Mouse (Mus musculus) kidney, embryonic 14.5 days (tissue): ENCODE measurements around the gene Slc27a1. TPM values are rescaled to one million over a fixed set of nuclear protein-coding genes. Genes with fewer than 3 reads are reported as not detected.

Source experiments
- ATAC-seq: fragments of 200-750 bp; cut with Nextera tagmentation; 2 replicates; pipeline ENCODE4 v1.8.0; 2017; ENCODE audit warnings: moderate number of reproducible peaks, mild to moderate bottlenecking, moderate TSS enrichment, moderate library complexity; ENCODE audit not compliant: low FRiP score, low TSS enrichment
- H3K27ac ChIP-seq: fragments of 300-500 bp; sonication (generic); 2 replicates; pipeline ENCODE4 v1.5.1; 2014; ENCODE audit warnings: low read depth, mild to moderate bottlenecking, low read length, moderate library complexity, mixed read lengths
- H3K27me3 ChIP-seq: fragments of 300-500 bp; sonication (generic); 2 replicates; pipeline ENCODE4 v1.6.1; 2014; ENCODE audit warnings: mild to moderate bottlenecking, low read length; ENCODE audit not compliant: control insufficient read depth, insufficient read depth
- H3K36me3 ChIP-seq: fragments of 300-500 bp; sonication (generic); 2 replicates; pipeline ENCODE4 v1.6.1; 2014; ENCODE audit warnings: low read length, mixed read lengths; ENCODE audit not compliant: control insufficient read depth, insufficient read depth
- H3K4me1 ChIP-seq: fragments of 300-500 bp; sonication (generic); 2 replicates; pipeline ENCODE4 v1.6.1; 2014; ENCODE audit warnings: low read length, mixed read lengths; ENCODE audit not compliant: control insufficient read depth, insufficient read depth
- H3K4me2 ChIP-seq: fragments of 300-500 bp; sonication (generic); replicated peaks from 2 replicates; pipeline ENCODE4 v1.6.1; 2014; ENCODE audit warnings: low read depth, mild to moderate bottlenecking, low read length
- H3K4me3 ChIP-seq: fragments of 300-500 bp; sonication (generic); 2 replicates; pipeline ENCODE4 v1.5.1; 2014; ENCODE audit warnings: mild to moderate bottlenecking, low read length
- H3K9ac ChIP-seq: fragments of 300-500 bp; sonication (generic); 2 replicates; pipeline ENCODE4 v1.6.1; 2014; ENCODE audit warnings: low read depth, mild to moderate bottlenecking, low read length, moderate library complexity
- H3K9me3 ChIP-seq: fragments of 300-500 bp; sonication (generic); 2 replicates; pipeline ENCODE4 v1.6.1; 2016; ENCODE audit warnings: low read length; ENCODE audit not compliant: control insufficient read depth
- WGBS: fragments of 180-500 bp; shearing (Covaris S2); extraction: QIAGEN DNeasy Blood & Tissue Kit; methylation state at CpG from one replicate; pipeline ENCODE4 v1.1.7; 2014; 5-methylcytosine and 5-hydroxymethylcytosine counted together
- polyA plus RNA-seq: library from polyadenylated mRNA; unstranded; fragments of >200 nt; fragmentation: Nextera tagmentation; extraction: Ambion mirVana; gene quantifications from 2 replicates; pipeline ENCODE4 v1.2.1, GENCODE M21; 2014

The Slc27a1 gene
- polyA plus RNA-seq, 1 experiment from 2014 or later, result 30.9 TPM

GRCm38 (mm10) chr8:71588762-71589161 is 20.1 kb downstream of the Slc27a1 start:
- H3K4me2 ChIP-seq, result no peak overlapping the region
- 73% methylated on average over 3 of the region's 3 CpGs for WGBS
- H3K27me3 ChIP-seq, result no peaks in the 10 kb centered on the region
- H3K9ac ChIP-seq, result no peak overlapping the region
- peaks cover 13% of the 10 kb centered on the region for H3K4me1 ChIP-seq
- H3K9me3 ChIP-seq, result no peaks in the 10 kb centered on the region
- H3K4me3 ChIP-seq, result no peak overlapping the region
- no peak overlapping the region for H3K27ac ChIP-seq
- no peak for ATAC-seq
- peaks cover 19% of the 10 kb centered on the region; the same call in 1 of the 2 replicates for H3K36me3 ChIP-seq

DNA sequence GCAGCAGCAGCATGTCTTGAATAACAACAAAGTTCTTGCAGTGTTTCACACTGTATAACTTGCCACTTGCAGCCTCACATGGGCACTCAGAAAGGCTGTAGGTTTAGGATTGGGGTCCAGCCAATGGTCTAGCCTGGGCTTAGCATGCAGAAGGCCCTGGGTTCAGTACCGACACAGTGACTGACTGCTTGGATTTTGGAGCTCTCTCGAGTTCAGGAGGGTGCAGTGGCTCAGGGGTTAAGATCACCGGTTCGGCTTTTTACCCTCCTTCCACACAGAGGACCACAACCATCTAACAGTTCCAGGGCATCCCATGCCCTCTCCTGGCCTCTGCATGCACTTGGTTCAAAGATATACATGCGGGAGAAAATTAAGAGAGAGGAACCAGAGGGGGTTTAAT is 22.3 kb downstream of the Slc27a1 start:
- Histone ChIP-seq H3K4me2 (peak overlapping the region; percentile 94), H3K9me3 (no peaks in the 10 kb centered on the region), H3K9ac (peak overlapping the region; percentile 95), H3K36me3 (peaks cover 3% of the 10 kb centered on the region; the same call in 1 of the 2 replicates), H3K4me1 (peaks cover 13% of the 10 kb centered on the region), H3K27ac (no peak overlapping the region; the same call in 1 of the 2 replicates), H3K4me3 (peak overlapping the region; percentile 72), H3K27me3 (no peaks in the 10 kb centered on the region)
- 17% methylated on average over 5 of the region's 5 CpGs for WGBS
- ATAC-seq, result no peak

GRCm38 (mm10) chr8:71591471-71592373 is 23.0 kb downstream of the Slc27a1 start, which contains the start of gene Pgls:
Gene Pgls, plus strand, starts transcription at chr8:71592176.
- WGBS, result under 1% methylated on average over 71 of the region's 71 CpGs

GRCm38 (mm10) chr8:71592374-71593170 is 23.9 kb downstream of the Slc27a1 start:
- Histone ChIP-seq H3K4me3 (peak overlapping the region; percentile 72), H3K9me3 (no peaks in the 10 kb centered on the region)
- 4% methylated on average over 60 of the region's 60 CpGs for WGBS

More at GRCm38 (mm10) chr8:71591471-71592373, 23.0 kb downstream of the Slc27a1 start, which contains the start of gene Pgls:
- peak within 1 kb of the TSS; percentile 95 for H3K9ac ChIP-seq
- peak; percentile 87 for ATAC-seq
- H3K4me2 ChIP-seq, result peak within 1 kb of the TSS; percentile 94
- peaks cover 13% of the 10 kb centered on the region for H3K4me1 ChIP-seq
- H3K27ac ChIP-seq, result peak within 1 kb of the TSS; percentile 98
- H3K36me3 ChIP-seq, result no peaks in the 10 kb centered on the region; the same call in 1 of the 2 replicates
- no peaks in the 10 kb centered on the region for H3K27me3 ChIP-seq
- peak within 1 kb of the TSS; percentile 72 for H3K4me3 ChIP-seq
- H3K9me3 ChIP-seq, result no peaks in the 10 kb centered on the region

GRCm38 (mm10) chr8:71593556-71594323 is 25.1 kb downstream of the Slc27a1 start:
- no peak overlapping the region for H3K4me2 ChIP-seq
- no peaks in the 10 kb centered on the region for H3K9me3 ChIP-seq
- no peaks in the 10 kb centered on the region for H3K27me3 ChIP-seq
- 93% methylated on average over 8 of the region's 8 CpGs for WGBS
- no peak overlapping the region for H3K4me3 ChIP-seq
- H3K36me3 ChIP-seq, result no peaks in the 10 kb centered on the region; the same call in 1 of the 2 replicates
- peaks cover 13% of the 10 kb centered on the region for H3K4me1 ChIP-seq
- H3K27ac ChIP-seq, result no peak overlapping the region
- no peak overlapping the region for H3K9ac ChIP-seq
- ATAC-seq, result no peak

More at GRCm38 (mm10) chr8:71592374-71593170, 23.9 kb downstream of the Slc27a1 start:
- no peaks in the 10 kb centered on the region; the same call in 1 of the 2 replicates for H3K36me3 ChIP-seq
- H3K9ac ChIP-seq, result peak overlapping the region; percentile 95
- no peaks in the 10 kb centered on the region for H3K27me3 ChIP-seq
- peak overlapping the region; percentile 98 for H3K27ac ChIP-seq
- H3K4me2 ChIP-seq, result peak overlapping the region; percentile 94
- peaks cover 13% of the 10 kb centered on the region for H3K4me1 ChIP-seq
- ATAC-seq, result peak; percentile 69

DNA sequence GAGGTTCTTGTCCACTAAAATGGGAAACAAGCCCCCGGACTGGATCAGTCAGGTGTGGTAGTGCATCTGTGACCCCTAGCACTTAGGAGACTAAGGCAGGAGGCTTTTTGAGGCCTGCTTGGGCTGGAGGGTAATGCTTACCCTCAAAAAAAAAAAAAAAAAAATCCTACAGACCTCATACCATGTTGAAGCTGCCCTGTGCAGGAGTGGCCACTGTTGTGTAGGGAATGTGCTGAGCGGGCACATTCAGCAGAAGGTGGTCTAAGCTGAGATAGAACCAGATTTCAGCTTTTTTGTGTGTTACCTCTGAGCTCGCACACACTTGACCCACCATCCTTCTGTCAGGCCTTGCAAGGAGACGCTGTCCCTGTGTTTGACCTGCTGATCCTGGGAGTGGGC is 25.6 kb downstream of the Slc27a1 start:
- H3K27me3 ChIP-seq, result no peaks in the 10 kb centered on the region
- no peaks in the 10 kb centered on the region for H3K9me3 ChIP-seq
- ATAC-seq, result no peak
- H3K4me2 ChIP-seq, result no peak overlapping the region
- H3K27ac ChIP-seq, result no peak overlapping the region
- H3K4me3 ChIP-seq, result no peak overlapping the region
- H3K4me1 ChIP-seq, result peaks cover 13% of the 10 kb centered on the region
- no peaks in the 10 kb centered on the region; the same call in 1 of the 2 replicates for H3K36me3 ChIP-seq
- 94% methylated on average over 4 of the region's 4 CpGs for WGBS
- H3K9ac ChIP-seq, result no peak overlapping the region

DNA sequence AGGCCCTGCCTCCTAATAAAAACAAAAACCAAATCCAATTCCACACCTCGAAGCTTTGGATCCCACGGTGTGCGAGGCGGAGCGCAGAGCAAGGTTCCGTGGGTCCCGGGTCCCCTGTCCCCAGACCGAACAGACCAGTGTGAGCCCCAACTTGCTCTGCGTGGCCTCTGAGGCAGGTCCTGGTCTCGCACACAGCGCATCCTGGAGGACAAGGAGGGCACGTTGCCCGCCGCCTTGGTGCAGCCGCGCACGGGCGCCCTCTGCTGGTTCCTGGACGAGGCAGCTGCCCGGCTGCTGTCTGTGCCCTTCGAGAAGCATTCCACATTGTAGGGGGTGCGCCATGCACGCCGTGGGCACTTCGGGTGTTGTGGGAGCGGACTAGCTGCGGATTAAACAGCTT is 27.2 kb downstream of the Slc27a1 start:
- no peak overlapping the region for H3K9ac ChIP-seq
- peak; percentile 26; the same call in 1 of the 2 replicates for ATAC-seq
- H3K4me2 ChIP-seq, result peak overlapping the region; percentile 15; the same call in 1 of the 2 replicates
- WGBS, result 8% methylated on average over 27 of the region's 27 CpGs
- no peaks in the 10 kb centered on the region for H3K9me3 ChIP-seq
- H3K27ac ChIP-seq, result no peak overlapping the region
- no peak overlapping the region for H3K4me3 ChIP-seq
- H3K27me3 ChIP-seq, result no peaks in the 10 kb centered on the region
- H3K36me3 ChIP-seq, result no peaks in the 10 kb centered on the region; the same call in 1 of the 2 replicates
- peaks cover 12% of the 10 kb centered on the region for H3K4me1 ChIP-seq

DNA sequence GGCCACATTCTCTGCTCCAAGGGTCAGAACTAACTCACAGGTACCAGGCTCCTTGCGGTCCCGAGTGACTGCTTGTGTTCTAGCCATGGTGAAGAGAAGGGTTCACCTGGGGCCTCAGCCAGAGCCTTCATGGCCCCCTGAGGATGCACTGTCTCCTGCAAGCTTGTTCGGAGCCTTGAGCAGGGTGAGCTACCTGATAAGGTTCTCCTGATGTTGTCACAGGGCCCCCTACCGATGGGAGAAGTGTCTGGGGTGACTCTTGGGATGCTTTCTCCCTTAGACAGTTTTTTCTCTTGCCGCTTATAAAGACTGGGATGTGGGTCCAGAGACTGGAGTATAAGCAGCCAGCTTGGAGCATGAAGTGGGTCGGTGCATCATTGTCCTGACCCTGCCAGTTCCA is 27.7 kb downstream of the Slc27a1 start:
- no peaks in the 10 kb centered on the region; the same call in 1 of the 2 replicates for H3K36me3 ChIP-seq
- no peak overlapping the region; the same call in 1 of the 2 replicates for H3K9ac ChIP-seq
- ATAC-seq, result no peak
- no peak overlapping the region for H3K4me3 ChIP-seq
- no peak overlapping the region for H3K4me2 ChIP-seq
- whole genome bisulfite sequencing, result 53% methylated on average over 6 of the region's 6 CpGs
- H3K4me1 ChIP-seq, result peaks cover 8% of the 10 kb centered on the region; the same call in 1 of the 2 replicates
- no peaks in the 10 kb centered on the region for H3K9me3 ChIP-seq
- no peak overlapping the region for H3K27ac ChIP-seq
- no peaks in the 10 kb centered on the region for H3K27me3 ChIP-seq
